Mouse (Mus musculus) neutrophil, adult 83 days (primary cell): Measurements from ENCODE around the gene Zfp423. TPM values are rescaled to one million over a fixed set of nuclear protein-coding genes. Genes with fewer than 3 reads are reported as not detected.

Experiments used
- total RNA-seq, 2 experiments: library from RNA; stranded (reverse); gene quantifications; one replicate each; pipeline ENCODE4 v1.2.4; 2023

The Zfp423 gene
- total RNA-seq, result not detected

DNA sequence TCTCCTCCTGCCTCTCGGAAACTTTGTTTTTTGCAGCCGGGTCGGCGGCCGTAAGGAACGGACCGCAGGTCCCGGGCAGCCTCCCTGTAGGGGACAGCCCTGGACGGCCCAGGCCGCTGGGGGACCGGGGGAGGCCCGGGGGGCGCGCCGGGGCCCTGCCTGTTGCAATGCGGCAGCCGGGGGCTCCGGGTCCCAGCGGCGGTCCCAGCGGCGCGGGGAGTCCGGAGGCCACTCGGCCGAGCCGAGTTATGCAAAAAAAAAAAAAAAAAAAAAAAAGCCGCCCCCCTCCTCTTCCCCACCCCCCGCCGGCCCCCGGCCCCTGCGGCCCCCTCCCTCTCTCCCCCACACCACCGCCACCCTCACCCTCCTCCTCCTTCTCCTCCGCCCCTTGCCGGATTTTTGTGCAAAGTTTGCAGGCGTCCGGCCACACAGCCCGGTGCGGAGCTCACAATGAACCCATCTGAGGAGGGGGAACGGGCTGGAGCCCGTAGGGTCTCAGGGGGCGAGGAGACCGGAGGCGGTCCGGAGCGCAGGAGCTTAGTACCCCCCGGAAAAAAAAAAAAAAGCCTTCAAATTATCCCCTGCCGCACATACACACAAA, at the start of gene Zfp423:
TSS of gene Zfp423 (minus strand) at position 276 of the 601 bp plus-strand sequence.

Other genes with a start within 250 kb of the Zfp423 start
- gene Cnep1r1, start 159.2 kb upstream of the Zfp423 start, total RNA-seq, result 10 to 100 TPM; 16.8 to 20.9 TPM
- 1 to 10 TPM; 9.0 to 9.9 TPM for gene Heatr3, start 178.3 kb upstream of the Zfp423 start, total RNA-seq
- 10 to 100 TPM; 28.9 to 29.1 TPM for gene Tent4b, start 239.6 kb upstream of the Zfp423 start, total RNA-seq